Mouse (Mus musculus): Measurements from ENCODE around the gene Apc2.

DNA sequence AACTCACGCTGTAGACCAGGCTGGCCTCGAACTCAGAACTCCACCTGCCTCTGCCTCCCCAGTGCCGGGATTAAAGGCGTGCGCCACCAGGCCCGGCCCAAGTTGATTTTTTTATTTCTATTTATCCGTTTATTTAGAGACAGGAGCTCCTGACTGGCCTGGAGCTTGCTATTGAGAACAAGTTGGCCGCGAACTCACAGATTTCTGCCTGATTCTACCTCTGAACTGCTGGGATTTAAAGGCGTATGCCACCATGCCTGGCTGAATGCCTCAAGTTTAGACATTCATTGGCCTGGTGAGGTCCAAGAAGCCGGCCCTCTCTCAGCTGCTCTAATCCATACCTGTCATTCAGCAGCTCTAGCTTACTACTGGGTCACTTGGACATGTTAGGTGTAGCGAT is 33.6 kb upstream of the Apc2 start:
- TF ChIP-seq CTCF (IDR thresholded peaks at IDR 0.05; ENCODE audit: low read depth) (no peak), EP300 (IDR thresholded peaks at IDR 0.05; ENCODE audit: low read depth) (0 out of 2 replicates have a peak, but pooled peaks have one; percentile 10)
